Mouse (Mus musculus) CH12.LX (cell line): ENCODE data around the gene Ndufa12. TPM values are rescaled to one million over a fixed set of nuclear protein-coding genes. Genes with fewer than 3 reads are reported as not detected.

Experiments used
- DNase-seq: peaks from one replicate; pipeline ENCODE4 v3.0.0-alpha.2; 2013; ENCODE audit errors: extremely low read depth
- H3K27ac ChIP-seq: 2 replicates; pipeline ENCODE4 v1.5.1; 2012; ENCODE audit warnings: low read depth, mild to moderate bottlenecking, control low read depth, moderate library complexity; ENCODE audit not compliant: insufficient read depth
- H3K27me3 ChIP-seq: replicated peaks from 2 replicates; pipeline ENCODE3; 2012; ENCODE audit warnings: inconsistent platforms
- H3K36me3 ChIP-seq, 2 experiments: replicated peaks in 1 of 2; 2 replicates each; pipeline versions ENCODE3 to v1.6.1; 2012; ENCODE audit warnings: inconsistent platforms in 1 of 2, low read length in 1 of 2, mild to moderate bottlenecking in 1 of 2, mixed read lengths in 1 of 2, moderate library complexity in 1 of 2; ENCODE audit not compliant: control insufficient read depth in 1 of 2, insufficient read depth in 1 of 2
- H3K4me1 ChIP-seq, 2 experiments: 2 replicates each; pipeline ENCODE4 v1.6.1; 2012; ENCODE audit warnings: inconsistent platforms in 1 of 2, moderate library complexity in 1 of 2; ENCODE audit not compliant: insufficient read depth in 2 of 2, control insufficient read depth in 1 of 2
- H3K4me2 ChIP-seq: 2 replicates; pipeline ENCODE4 v1.6.1; 2012; ENCODE audit warnings: low read depth, mild to moderate bottlenecking, control low read depth; ENCODE audit not compliant: poor library complexity, insufficient read depth, severe bottlenecking
- H3K4me3 ChIP-seq, 3 experiments: fragments of 150-350 bp in 1 of 3; sonication (generic) in 1 of 3; replicated peaks in 1 of 3; 2 replicates each; pipeline versions ENCODE3 to v1.5.1; 2011 to 2012; ENCODE audit warnings: low read depth in 2 of 3, low read length in 2 of 3, mild to moderate bottlenecking in 2 of 3, moderate library complexity in 2 of 3, control low read depth in 1 of 3, improper control_type of control experiment in 1 of 3, inconsistent platforms in 1 of 3, mixed read lengths in 1 of 3; ENCODE audit not compliant: poor library complexity in 1 of 3
- H3K79me2 ChIP-seq: replicated peaks from 2 replicates; pipeline ENCODE4 v1.6.1; 2012; ENCODE audit warnings: mild to moderate bottlenecking, moderate library complexity; ENCODE audit not compliant: control insufficient read depth, poor library complexity, insufficient read depth, severe bottlenecking; ENCODE audit errors: extremely low read depth
- H3K9ac ChIP-seq: 2 replicates; pipeline ENCODE4 v1.6.1; 2012; ENCODE audit warnings: low read depth, mild to moderate bottlenecking, control low read depth, moderate library complexity; ENCODE audit not compliant: insufficient read depth
- H3K9me3 ChIP-seq: replicated peaks from 2 replicates; pipeline ENCODE3; 2012; ENCODE audit warnings: low read length, inconsistent platforms, mixed read lengths
- CHD1 ChIP-seq: IDR thresholded peaks from 2 replicates; pipeline ENCODE4 v1.6.1; 2012; ENCODE audit warnings: low read depth, low read length, improper control_type of control experiment, inconsistent platforms
- CTCF ChIP-seq, 2 experiments: IDR thresholded peaks in 1 of 2; conservative IDR thresholded peaks in 1 of 2; 2 replicates each; pipeline ENCODE4 v1.5.1; 2011 to 2012; ENCODE audit warnings: low read depth in 2 of 2, low read length in 2 of 2, improper control_type of control experiment in 1 of 2, inconsistent platforms in 1 of 2, mild to moderate bottlenecking in 1 of 2, moderate library complexity in 1 of 2
- E2F4 ChIP-seq: IDR thresholded peaks from 2 replicates; pipeline ENCODE4 v1.6.1; 2011; ENCODE audit warnings: low read depth, low read length, improper control_type of control experiment; ENCODE audit not compliant: insufficient replicate concordance
- EP300 ChIP-seq: IDR thresholded peaks from 2 replicates; pipeline ENCODE4 v1.6.1; 2011; ENCODE audit warnings: low read length, improper control_type of control experiment
- ETS1 ChIP-seq: conservative IDR thresholded peaks from 2 replicates; pipeline ENCODE4 v1.6.1; 2012; ENCODE audit warnings: low read depth, mild to moderate bottlenecking, inconsistent platforms, low read length, improper control_type of control experiment, moderate library complexity
- GABPA ChIP-seq: IDR thresholded peaks from 2 replicates; pipeline ENCODE4 v1.6.1; 2012; ENCODE audit warnings: low read depth, low read length, improper control_type of control experiment, inconsistent platforms; ENCODE audit not compliant: insufficient replicate concordance
- HCFC1 ChIP-seq: IDR thresholded peaks from 2 replicates; pipeline ENCODE4 v1.6.1; 2012; ENCODE audit warnings: low read depth, mild to moderate bottlenecking, inconsistent platforms, low read length, improper control_type of control experiment
- IRF4 ChIP-seq: IDR thresholded peaks from 2 replicates; pipeline ENCODE4 v1.6.1; 2014; ENCODE audit warnings: low read depth, mild to moderate bottlenecking, inconsistent platforms, low read length, improper control_type of control experiment
- MAX ChIP-seq: IDR thresholded peaks from 2 replicates; pipeline ENCODE4 v1.6.1; 2011; ENCODE audit warnings: low read length, improper control_type of control experiment
- MXI1 ChIP-seq: IDR thresholded peaks from 2 replicates; pipeline ENCODE4 v1.6.1; 2011; ENCODE audit warnings: mild to moderate bottlenecking, low read depth, low read length, improper control_type of control experiment
- MYC ChIP-seq: IDR thresholded peaks from 2 replicates; pipeline ENCODE4 v1.6.1; 2011; ENCODE audit warnings: low read depth, mild to moderate bottlenecking, improper control_type of control experiment, low read length
- NELFE ChIP-seq: IDR thresholded peaks from 2 replicates; pipeline ENCODE4 v1.6.1; 2011; ENCODE audit warnings: low read depth, low read length, improper control_type of control experiment
- NRF1 ChIP-seq: IDR thresholded peaks from 2 replicates; pipeline ENCODE4 v1.6.1; 2014; ENCODE audit warnings: low read depth, mild to moderate bottlenecking, inconsistent platforms, low read length, improper control_type of control experiment, moderate library complexity
- PAX5 ChIP-seq: IDR thresholded peaks from 2 replicates; pipeline ENCODE4 v1.6.1; 2012; ENCODE audit warnings: low read length, inconsistent platforms, mixed read lengths
- POLR2A ChIP-seq: IDR thresholded peaks from 2 replicates; pipeline ENCODE4 v1.6.1; 2011; ENCODE audit warnings: low read depth, mild to moderate bottlenecking, improper control_type of control experiment, low read length
- POLR2AphosphoS2 ChIP-seq: IDR thresholded peaks from 2 replicates; pipeline ENCODE4 v1.6.1; 2011; ENCODE audit warnings: low read depth, low read length, improper control_type of control experiment
- UBTF ChIP-seq: IDR thresholded peaks from 2 replicates; pipeline ENCODE4 v1.6.1; 2012; ENCODE audit warnings: low read depth, mild to moderate bottlenecking, inconsistent platforms, low read length, improper control_type of control experiment, moderate library complexity
- USF1 ChIP-seq: IDR thresholded peaks from 2 replicates; pipeline ENCODE4 v1.6.1; 2014; ENCODE audit warnings: low read depth, mild to moderate bottlenecking, inconsistent platforms, low read length, improper control_type of control experiment
- ZMIZ1 ChIP-seq: IDR thresholded peaks from 2 replicates; pipeline ENCODE4 v1.6.1; 2012; ENCODE audit warnings: low read depth, mild to moderate bottlenecking, inconsistent platforms, low read length, improper control_type of control experiment
- dilution Hi-C: fragments of 300-500 bp; cut with MboI; formaldehyde crosslinking; loops from 2 replicates; pipeline ENCODE4 v1.14.3; 2020; ENCODE audit warnings: low sequenced_read_pairs; ENCODE audit not compliant: extremely low pct_unique_long_range_greater_than_20kb, extremely low pct_ligation_motif_present
- in situ Hi-C: fragments of 300-500 bp; cut with MboI; formaldehyde crosslinking; loops from 3 replicates; pipeline ENCODE4 v1.14.3; 2019; ENCODE audit warnings: low sequenced_read_pairs, low pct_ligation_motif_present, low pct_unique_long_range_greater_than_20kb, mixed read lengths
- polyA plus RNA-seq: library from polyadenylated mRNA; unstranded; fragments of >175 nt; gene quantifications from 2 replicates; pipeline ENCODE4 v1.2.1, GENCODE M21; 2012; ENCODE audit warnings: low read depth; ENCODE audit not compliant: insufficient read length
- total RNA-seq, 2 experiments: library from RNA; depleted of rRNA; stranded (reverse); fragments of 300-350 nt in 1 of 2; fragments of >200 nt in 1 of 2; gene quantifications; 2 replicates each; pipeline ENCODE4 v1.2.3; 2012 to 2014

The Ndufa12 gene
- total and polyA plus RNA-seq, 3 experiments: 215 to 367 (median 340) TPM

- TF ChIP-seq HCFC1: peak; percentile 95
Observed at GRCm38 (mm10) chr10:94198482-94199405, at the start of gene Ndufa12 (continued).

- H3K9me3 ChIP-seq: no peaks in the 10 kb centered on the region
- H3K79me2 ChIP-seq: peaks cover 2% of the 10 kb centered on the region
- in situ Hi-C loops (no loop called here), dilution Hi-C loops (no loop called here)
- no peak overlapping the region for H3K4me2 ChIP-seq
- H3K27ac ChIP-seq: no peak overlapping the region
- H3K27me3 ChIP-seq: no peaks in the 10 kb centered on the region
- H3K9ac ChIP-seq: no peak overlapping the region
- DNase-seq: no peak
- no peak overlapping the region for H3K4me3 ChIP-seq
- H3K36me3 ChIP-seq: peaks cover 0 to 24% of the 10 kb centered on the region in 2 experiments
- no peak for TF ChIP-seq NRF1
- no peak for TF ChIP-seq NELFE
- TF ChIP-seq HCFC1: no peak
- no peak for TF ChIP-seq MYC
- TF ChIP-seq PAX5: no peak
- TF ChIP-seq CHD1: no peak
- TF ChIP-seq UBTF: no peak
- TF ChIP-seq IRF4: no peak
- no peak for TF ChIP-seq ETS1
- no peak for TF ChIP-seq MAX
- no peak for TF ChIP-seq USF1
- no peak for TF ChIP-seq EP300
- TF ChIP-seq POLR2AphosphoS2: no peak
- no peak for TF ChIP-seq POLR2A
- no peak for TF ChIP-seq CTCF (conservative IDR thresholded peaks at IDR 0.05 in 1 of 2, IDR thresholded peaks at IDR 0.05 in 1 of 2; ENCODE audit: low read depth in 2 of 2, low read length in 2 of 2)
- TF ChIP-seq MXI1: no peak
- TF ChIP-seq, all 38 proteins: peak for 0
- peaks cover 0 to 28% of the 10 kb centered on the region in 2 experiments; a peak in 3 of 4 replicates for H3K4me1 ChIP-seq
Observed at GRCm38 (mm10) chr10:94151488-94151887, 47.0 kb upstream of the Ndufa12 start.

- no peak for TF ChIP-seq GABPA
- TF ChIP-seq ZMIZ1: no peak
- TF ChIP-seq MAX: no peak
- no peak for TF ChIP-seq USF1
- TF ChIP-seq HCFC1: no peak
- no peak for TF ChIP-seq E2F4
- TF ChIP-seq NRF1: no peak
- Histone ChIP-seq H3K4me2 (no peak overlapping the region), H3K4me1 (peaks cover 0 to 23% of the 10 kb centered on the region in 2 experiments; a peak in 3 of 4 replicates), H3K27me3 (no peaks in the 10 kb centered on the region), H3K9me3 (no peaks in the 10 kb centered on the region), H3K4me3 (no peak overlapping the region), H3K79me2 (peaks cover 2% of the 10 kb centered on the region), H3K9ac (no peak overlapping the region), H3K36me3 (peaks cover 0 to 39% of the 10 kb centered on the region in 2 experiments), H3K27ac (no peak overlapping the region)
- in situ Hi-C loops: no loop called here
- dilution Hi-C loops: no loop called here
- no peak for DNase-seq
Observed at GRCm38 (mm10) chr10:94153841-94154240, 44.7 kb upstream of the Ndufa12 start.
